Mouse (Mus musculus): ENCODE measurements at regions not wholly inside any gene's neighbourhood (a gene's known extent, or its start where the extent isn't known, plus 50 kb on each side); places are given as distances from the start of the nearest gene placed in this dataset.

- peaks cover 16% of the 10 kb centered on the region for H3K27me3 ChIP-seq (ENCODE audit: control insufficient read depth, insufficient read depth, insufficient read length)
- H3K4me2 ChIP-seq (ENCODE audit: low read depth): no peak overlapping the region
- H3K4me3 ChIP-seq: no peak overlapping the region
- H3ac ChIP-seq (ENCODE audit: control insufficient read depth, insufficient read length): no peak overlapping the region
- H3K79me2 ChIP-seq (ENCODE audit: control insufficient read depth, insufficient read depth): no peaks in the 10 kb centered on the region
- no peak for TF ChIP-seq MAX (IDR thresholded peaks at IDR 0.05; ENCODE audit: low read depth)
- no peak for TF ChIP-seq CEBPB (IDR thresholded peaks at IDR 0.05; ENCODE audit: insufficient read depth, poor library complexity, severe bottlenecking)
- no peak for TF ChIP-seq REST (IDR thresholded peaks at IDR 0.05; ENCODE audit: insufficient read depth, insufficient read length)
- TF ChIP-seq POLR2AphosphoS2 (IDR thresholded peaks at IDR 0.05; ENCODE audit: insufficient read length, low read depth): no peak
- TF ChIP-seq MYOG (IDR thresholded peaks at IDR 0.05; ENCODE audit: control insufficient read depth in 1 of 3, insufficient read depth in 1 of 3, insufficient read length in 2 of 3, low read depth in 2 of 3): no peak
- TF ChIP-seq POLR2A (IDR thresholded peaks at IDR 0.05; ENCODE audit: insufficient read length, low read depth): no peak
- no peak for TF ChIP-seq MYOD1 (IDR thresholded peaks at IDR 0.05; ENCODE audit: control insufficient read depth in 1 of 3, insufficient read length in 2 of 3, low read depth in 2 of 3)
- TF ChIP-seq TCF12 (IDR thresholded peaks at IDR 0.05; ENCODE audit: insufficient read depth, poor library complexity, severe bottlenecking): no peak
- TF ChIP-seq SRF (IDR thresholded peaks at IDR 0.05; ENCODE audit: control insufficient read depth, insufficient read length, low read depth): no peak
- TF ChIP-seq E2F4 (IDR thresholded peaks at IDR 0.05; ENCODE audit: insufficient read depth): no peak
- TF ChIP-seq TCF3 (IDR thresholded peaks at IDR 0.05; ENCODE audit: insufficient read length, low read depth): no peak
- TF ChIP-seq USF1 (IDR thresholded peaks at IDR 0.05; ENCODE audit: low read depth): no peak
- no peaks in the 10 kb centered on the region for H3K36me3 ChIP-seq (ENCODE audit: control insufficient read depth, insufficient read depth)
Measured at GRCm38 (mm10) chr2:172789260-172789659, 150.9 kb downstream of the Bmp7 start.

- H3K79me2 ChIP-seq (ENCODE audit: control insufficient read depth, insufficient read depth): no peaks in the 10 kb centered on the region
- TF ChIP-seq SRF (IDR thresholded peaks at IDR 0.05; ENCODE audit: control insufficient read depth, insufficient read length, low read depth) (no peak), MAX (IDR thresholded peaks at IDR 0.05; ENCODE audit: low read depth) (no peak), MYOD1 (IDR thresholded peaks at IDR 0.05; ENCODE audit: control insufficient read depth in 1 of 3, insufficient read length in 2 of 3, low read depth in 2 of 3) (no peak), USF1 (IDR thresholded peaks at IDR 0.05; ENCODE audit: low read depth) (no peak), POLR2AphosphoS2 (IDR thresholded peaks at IDR 0.05; ENCODE audit: insufficient read length, low read depth) (no peak), E2F4 (IDR thresholded peaks at IDR 0.05; ENCODE audit: insufficient read depth) (no peak)
- no peaks in the 10 kb centered on the region for H3K36me3 ChIP-seq (ENCODE audit: control insufficient read depth, insufficient read depth)
- H3ac ChIP-seq (ENCODE audit: control insufficient read depth, insufficient read length): no peak overlapping the region
- H3K27me3 ChIP-seq (ENCODE audit: control insufficient read depth, insufficient read depth, insufficient read length): peaks cover 12% of the 10 kb centered on the region
- no peak overlapping the region for H3K4me2 ChIP-seq (ENCODE audit: low read depth)
- no peak overlapping the region for H3K4me3 ChIP-seq
Measured at GRCm38 (mm10) chr2:172792555-172792954, 147.6 kb downstream of the Bmp7 start.

- no peak overlapping the region for H3K4me2 ChIP-seq (ENCODE audit: low read depth)
- H3K79me2 ChIP-seq (ENCODE audit: control insufficient read depth, insufficient read depth): no peaks in the 10 kb centered on the region
- TF ChIP-seq USF1 (IDR thresholded peaks at IDR 0.05; ENCODE audit: low read depth) (no peak), E2F4 (IDR thresholded peaks at IDR 0.05; ENCODE audit: insufficient read depth) (no peak), SRF (IDR thresholded peaks at IDR 0.05; ENCODE audit: control insufficient read depth, insufficient read length, low read depth) (no peak), MAX (IDR thresholded peaks at IDR 0.05; ENCODE audit: low read depth) (no peak), MYOD1 (IDR thresholded peaks at IDR 0.05; ENCODE audit: control insufficient read depth in 1 of 3, insufficient read length in 2 of 3, low read depth in 2 of 3) (no peak), TCF3 (IDR thresholded peaks at IDR 0.05; ENCODE audit: insufficient read length, low read depth) (no peak), TCF12 (IDR thresholded peaks at IDR 0.05; ENCODE audit: insufficient read depth, poor library complexity, severe bottlenecking) (no peak), REST (IDR thresholded peaks at IDR 0.05; ENCODE audit: insufficient read depth, insufficient read length) (no peak), POLR2AphosphoS2 (IDR thresholded peaks at IDR 0.05; ENCODE audit: insufficient read length, low read depth) (no peak), MYOG (IDR thresholded peaks at IDR 0.05; ENCODE audit: control insufficient read depth in 1 of 3, insufficient read depth in 1 of 3, insufficient read length in 2 of 3, low read depth in 2 of 3) (no peak), CEBPB (IDR thresholded peaks at IDR 0.05; ENCODE audit: insufficient read depth, poor library complexity, severe bottlenecking) (no peak), POLR2A (IDR thresholded peaks at IDR 0.05; ENCODE audit: insufficient read length, low read depth) (no peak)
- H3K4me3 ChIP-seq: no peak overlapping the region
- H3K27me3 ChIP-seq (ENCODE audit: control insufficient read depth, insufficient read depth, insufficient read length): peaks cover 10% of the 10 kb centered on the region
- H3ac ChIP-seq (ENCODE audit: control insufficient read depth, insufficient read length): no peak overlapping the region
- H3K36me3 ChIP-seq (ENCODE audit: control insufficient read depth, insufficient read depth): no peaks in the 10 kb centered on the region
Measured at GRCm38 (mm10) chr2:172793991-172794390, 146.1 kb downstream of the Bmp7 start.

- peaks cover 2% of the 10 kb centered on the region for H3K27me3 ChIP-seq (ENCODE audit: control insufficient read depth, insufficient read depth, insufficient read length)
- H3K4me2 ChIP-seq (ENCODE audit: low read depth): no peak overlapping the region
- H3K4me3 ChIP-seq: no peak overlapping the region
- H3ac ChIP-seq (ENCODE audit: control insufficient read depth, insufficient read length): no peak overlapping the region
- TF ChIP-seq TCF3 (IDR thresholded peaks at IDR 0.05; ENCODE audit: insufficient read length, low read depth) (no peak), MAX (IDR thresholded peaks at IDR 0.05; ENCODE audit: low read depth) (no peak), CEBPB (IDR thresholded peaks at IDR 0.05; ENCODE audit: insufficient read depth, poor library complexity, severe bottlenecking) (no peak), USF1 (IDR thresholded peaks at IDR 0.05; ENCODE audit: low read depth) (no peak), REST (IDR thresholded peaks at IDR 0.05; ENCODE audit: insufficient read depth, insufficient read length) (no peak)
- no peaks in the 10 kb centered on the region for H3K36me3 ChIP-seq (ENCODE audit: control insufficient read depth, insufficient read depth)
- no peaks in the 10 kb centered on the region for H3K79me2 ChIP-seq (ENCODE audit: control insufficient read depth, insufficient read depth)
Measured at GRCm38 (mm10) chr2:172794771-172795170, 145.3 kb downstream of the Bmp7 start.

GRCm38 (mm10) chr2:172796104-172796503, 144.0 kb downstream of the Bmp7 start:
- no peak overlapping the region for H3K4me2 ChIP-seq (ENCODE audit: low read depth)
- no peak overlapping the region for H3ac ChIP-seq (ENCODE audit: control insufficient read depth, insufficient read length)
- H3K4me3 ChIP-seq: no peak overlapping the region
- H3K36me3 ChIP-seq (ENCODE audit: control insufficient read depth, insufficient read depth): no peaks in the 10 kb centered on the region
- no peaks in the 10 kb centered on the region for H3K27me3 ChIP-seq (ENCODE audit: control insufficient read depth, insufficient read depth, insufficient read length)
- no peaks in the 10 kb centered on the region for H3K79me2 ChIP-seq (ENCODE audit: control insufficient read depth, insufficient read depth)
- no peak for TF ChIP-seq E2F4 (IDR thresholded peaks at IDR 0.05; ENCODE audit: insufficient read depth)
